Comparison of ENCODE assay signal across 8 mouse cellular contexts in genomic region chr16:30769007-30769442, GRCm38 (mm10).
A peak's percentile ranks its signal among the peaks of the same experiment; 100 is the strongest.
DNase-seq lines count a peak whose midpoint lies in the region; ATAC-seq and TF ChIP-seq lines count a peak whose summit lies in the region.

No protein-coding gene starts in this region.

- no peak overlapping the region for H3K4me2 ChIP-seq in kidney, embryonic 14.5 days (replicated peaks; ENCODE audit: low read depth, low read length)

- H3K9ac ChIP-seq in kidney, embryonic 14.5 days (ENCODE audit: low read depth, low read length) = no peak overlapping the region

- 33% methylated on average over 5 of the region's 5 CpGs for WGBS in kidney, adult 2 months
- WGBS in kidney, embryonic 14.5 days = 20% methylated on average over 5 of the region's 5 CpGs

- no peaks in the 10 kb centered on the region for H3K36me3 ChIP-seq in kidney, adult 2 months (ENCODE audit: control insufficient read depth, insufficient read depth, low read length)
- H3K36me3 ChIP-seq in kidney, embryonic 14.5 days (ENCODE audit: control insufficient read depth, insufficient read depth, low read length) = no peaks in the 10 kb centered on the region

- no peaks in the 10 kb centered on the region for H3K4me1 ChIP-seq in kidney, adult 2 months (ENCODE audit: control insufficient read depth, insufficient read depth, low read length)
- peaks cover 4% of the 10 kb centered on the region; the same call in 1 of the 2 replicates for H3K4me1 ChIP-seq in kidney, embryonic 14.5 days (ENCODE audit: control insufficient read depth, insufficient read depth, low read length)

- no peak overlapping the region for H3K4me3 ChIP-seq in kidney, adult 2 months (ENCODE audit: insufficient read depth, low read depth, low read length)
- no peak overlapping the region for H3K4me3 ChIP-seq in kidney, embryonic 14.5 days (ENCODE audit: low read length)

- DNase-seq in kidney, adult 2 months = peak; percentile 66
- DNase-seq in heart, adult 8-10 months (ENCODE audit: low spot score) = peak; percentile 64
- peak; percentile 65 for DNase-seq in kidney, postnatal 14 days
- DNase-seq in spleen, postnatal 10 days (ENCODE audit: low spot score in 2 of 2) = no peak
- no peak for DNase-seq in gastrocnemius, postnatal 25 days
- no peak for DNase-seq in urinary bladder, adult 2 months (ENCODE audit: low spot score)

- no peaks in the 10 kb centered on the region for H3K27me3 ChIP-seq in kidney, adult 2 months (replicated peaks; ENCODE audit: control insufficient read depth, insufficient read depth, low read length)
- no peaks in the 10 kb centered on the region for H3K27me3 ChIP-seq in kidney, embryonic 14.5 days (ENCODE audit: control insufficient read depth, insufficient read depth, low read length)

- no peaks in the 10 kb centered on the region for H3K9me3 ChIP-seq in kidney, embryonic 14.5 days (ENCODE audit: control insufficient read depth, low read length)

- no peak for TF ChIP-seq POLR2A in kidney, adult 2 months (IDR thresholded peaks at IDR 0.05; ENCODE audit: low read depth, low read length)

- ATAC-seq in kidney, embryonic 14.5 days (ENCODE audit: low FRiP score, low TSS enrichment) = no peak
- ATAC-seq in activated CD4-positive, CD25-positive, alpha-beta regulatory T cell, adult 4 months = peak; percentile 45

- 0 out of 2 replicates have a peak overlapping the region, but pooled peaks have one; percentile 48 for H3K27ac ChIP-seq in kidney, adult 2 months (ENCODE audit: insufficient read depth, low read depth, low read length)
- H3K27ac ChIP-seq in kidney, embryonic 14.5 days (ENCODE audit: low read depth, low read length) = no peak overlapping the region

- no peak for TF ChIP-seq CTCF in kidney, adult 2 months (conservative IDR thresholded peaks at IDR 0.05; ENCODE audit: insufficient read depth, insufficient read length, low read depth, low read length)

Comparison
In these comparisons a context has a peak if more than half of its experiments do, and no peak if none do; other contexts are left out.
1. DNase-seq: peak in kidney, adult 2 months (single experiment), heart, adult 8-10 months (single experiment) and kidney, postnatal 14 days (single experiment); none in spleen, postnatal 10 days (0 of 2), gastrocnemius, postnatal 25 days (single experiment) and urinary bladder, adult 2 months (single experiment).